Mouse (Mus musculus): ENCODE data around the gene Neu3.

Neu3 gene

DNA sequence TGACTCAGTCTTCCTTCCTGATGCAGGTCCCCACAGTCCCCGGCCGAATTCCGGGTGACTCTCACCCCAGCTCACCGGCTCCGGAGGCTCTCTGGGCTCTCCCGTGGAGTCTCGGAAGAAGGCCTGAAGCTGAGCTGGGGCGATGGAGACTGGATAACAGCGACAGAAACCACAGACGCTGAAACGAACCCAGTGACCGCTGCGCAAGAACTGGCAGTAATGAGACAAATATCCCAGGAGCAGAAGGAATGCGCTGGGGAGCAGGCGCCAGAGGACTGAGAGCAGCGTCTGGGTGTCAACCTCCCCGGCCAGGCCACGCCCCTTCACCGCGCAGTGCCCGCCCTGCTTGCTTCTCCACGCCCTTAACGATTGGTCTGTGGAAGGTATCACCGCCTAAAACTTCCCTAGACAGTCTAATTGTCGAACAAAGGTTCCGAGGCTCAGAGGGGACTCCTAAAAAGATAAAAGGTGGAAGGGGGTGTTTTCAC, at the start of gene Neu3:
TSS of gene Neu3 (minus strand) at position 335 of the 488 bp plus-strand sequence.
- DNase-seq, result peak; percentile 91 to 96

GRCm38 (mm10) chr7:99876345-99876744, 48.1 kb upstream of the Neu3 start:
- DNase-seq, result peak; percentile 70 to 87

- no peak for DNase-seq
Observed at GRCm38 (mm10) chr7:99875891-99876290, 47.7 kb upstream of the Neu3 start.

DNA sequence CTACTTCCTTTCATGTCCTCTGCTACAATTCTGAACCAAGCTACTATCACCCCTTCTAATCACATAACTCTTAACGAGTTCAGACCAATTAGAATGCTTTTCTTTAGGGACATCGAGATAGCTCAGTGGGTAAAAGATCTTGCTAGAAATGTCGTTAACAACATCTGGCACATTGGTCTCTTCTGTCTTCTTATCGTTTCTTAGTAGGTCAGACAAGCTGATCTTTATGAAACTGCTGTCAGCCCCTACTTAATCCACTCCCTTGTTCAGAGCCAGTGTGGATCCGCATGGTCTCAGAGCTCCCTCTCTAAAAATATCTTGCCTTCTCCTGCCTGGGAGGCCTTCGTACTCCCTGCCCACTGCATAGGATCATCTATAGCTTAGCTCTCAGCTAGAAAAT, 45.7 kb upstream of the Neu3 start:
- no peak for DNase-seq

GRCm38 (mm10) chr7:99869296-99869695, 41.1 kb upstream of the Neu3 start:
- no peak for DNase-seq

DNA sequence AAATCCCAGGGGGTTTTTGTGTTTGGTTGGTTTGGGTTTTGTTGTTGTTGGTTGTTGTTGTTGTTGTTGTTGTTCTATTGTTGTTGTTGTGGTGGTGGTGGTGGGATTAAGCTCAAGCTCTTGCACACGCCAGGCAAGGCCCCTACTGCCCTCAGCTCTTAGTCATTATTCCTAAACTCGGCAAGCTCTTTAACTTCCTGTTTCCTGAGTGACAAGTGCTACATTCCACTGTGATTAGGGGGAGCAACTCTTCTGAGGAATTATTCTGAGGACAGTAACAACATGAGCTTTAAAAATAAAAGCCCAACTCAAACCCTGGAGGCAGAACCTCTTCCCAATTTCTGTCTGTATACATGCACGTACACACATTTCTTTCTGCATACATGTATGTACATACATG, 37.0 kb upstream of the Neu3 start:
- no peak for DNase-seq

DNA sequence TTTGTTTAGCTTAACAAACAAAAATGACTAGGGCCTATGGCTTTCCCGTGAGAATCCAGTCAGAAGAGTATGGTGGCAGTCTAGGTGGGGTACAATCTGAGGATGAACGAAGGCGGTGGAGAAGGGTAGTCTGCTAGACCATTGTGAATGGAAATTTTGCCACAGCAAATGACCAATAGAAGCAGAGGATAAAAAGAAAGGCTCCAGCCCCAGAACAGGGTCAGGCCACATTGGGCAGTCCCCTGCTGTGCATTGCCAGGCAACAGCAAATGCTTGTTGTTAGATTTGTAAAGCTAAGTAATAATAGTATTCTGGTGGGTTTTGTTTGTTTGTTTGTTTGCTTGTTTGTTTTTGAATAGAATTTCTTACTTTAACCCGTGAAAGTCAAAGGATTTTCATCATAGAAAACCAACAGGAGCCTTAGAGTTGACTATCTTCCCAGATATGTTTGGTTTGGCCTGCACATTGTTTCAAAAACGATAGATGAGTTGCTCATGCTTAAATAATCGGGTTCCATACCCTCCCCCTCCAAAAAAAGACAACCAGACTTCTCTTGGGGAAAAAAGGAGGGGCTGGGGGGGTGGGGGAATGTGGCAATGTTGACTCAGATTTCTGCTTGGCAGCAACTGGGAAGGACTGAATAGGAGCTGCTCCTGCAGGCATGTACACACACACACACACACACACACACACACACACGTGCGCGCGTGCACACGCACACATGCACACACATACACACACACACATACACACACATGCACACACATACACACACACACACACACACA, 36.2 kb upstream of the Neu3 start:
- DNase-seq, result no peak

GRCm38 (mm10) chr7:99863362-99863761, 35.1 kb upstream of the Neu3 start, which contains the start of gene Spcs2:
Gene Spcs2, minus strand, starts transcription at chr7:99863462.
- no peak for DNase-seq

- peak; percentile 93 to 96 for DNase-seq
Observed at GRCm38 (mm10) chr7:99858813-99859585, 30.8 kb upstream of the Neu3 start, which contains the start of gene Xrra1. Gene Xrra1, plus strand, starts transcription at chr7:99859116.

GRCm38 (mm10) chr7:99858175-99858812, 30.1 kb upstream of the Neu3 start:
- DNase-seq, result no peak

GRCm38 (mm10) chr7:99856266-99856861, 28.1 kb upstream of the Neu3 start:
- no peak for DNase-seq

- no peak for DNase-seq
Observed at GRCm38 (mm10) chr7:99854311-99854710, 26.1 kb upstream of the Neu3 start.

DNA sequence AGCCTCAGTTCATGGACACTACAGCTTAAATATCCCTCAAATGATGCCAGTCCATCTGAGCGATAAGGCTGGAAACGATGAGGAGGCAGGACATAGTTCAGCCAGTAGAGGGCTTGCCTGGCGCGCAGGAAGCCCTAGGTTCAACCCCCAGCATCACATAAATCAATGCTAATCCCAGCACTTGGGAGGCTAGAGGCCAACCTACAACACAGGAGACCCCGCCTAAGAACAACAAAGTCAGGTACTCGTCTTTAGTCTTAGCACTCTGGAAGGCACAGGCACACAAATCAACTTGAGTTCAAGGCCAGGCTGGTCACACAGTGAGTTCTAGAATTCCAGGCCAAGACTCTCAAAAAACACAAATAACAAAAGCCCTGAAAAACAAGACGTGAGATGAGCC, 25.1 kb upstream of the Neu3 start:
- no peak for DNase-seq

DNA sequence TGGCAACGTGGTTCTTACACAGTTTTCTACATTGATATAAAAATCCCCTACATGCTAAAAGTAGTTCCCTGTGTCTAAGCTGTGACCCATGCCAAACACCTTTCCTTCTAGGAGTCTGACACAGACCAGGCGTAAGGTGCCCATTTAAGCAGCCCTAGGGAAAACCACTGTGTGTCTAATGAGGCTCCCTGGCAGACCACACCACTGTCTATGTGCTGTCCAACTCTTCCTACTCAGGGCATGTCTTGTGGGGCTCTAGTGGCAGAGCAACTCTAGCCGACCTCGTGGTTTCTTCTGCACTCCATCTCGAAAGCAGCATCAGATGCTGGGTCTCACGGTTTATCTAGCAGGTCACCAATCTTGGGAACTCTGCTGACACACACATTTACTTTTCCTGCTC, 23.4 kb upstream of the Neu3 start:
- DNase-seq, result no peak

- no peak for DNase-seq
Observed at GRCm38 (mm10) chr7:99851121-99851520, 22.9 kb upstream of the Neu3 start.

- no peak for DNase-seq
Observed at GRCm38 (mm10) chr7:99850534-99850933, 22.3 kb upstream of the Neu3 start.

DNA sequence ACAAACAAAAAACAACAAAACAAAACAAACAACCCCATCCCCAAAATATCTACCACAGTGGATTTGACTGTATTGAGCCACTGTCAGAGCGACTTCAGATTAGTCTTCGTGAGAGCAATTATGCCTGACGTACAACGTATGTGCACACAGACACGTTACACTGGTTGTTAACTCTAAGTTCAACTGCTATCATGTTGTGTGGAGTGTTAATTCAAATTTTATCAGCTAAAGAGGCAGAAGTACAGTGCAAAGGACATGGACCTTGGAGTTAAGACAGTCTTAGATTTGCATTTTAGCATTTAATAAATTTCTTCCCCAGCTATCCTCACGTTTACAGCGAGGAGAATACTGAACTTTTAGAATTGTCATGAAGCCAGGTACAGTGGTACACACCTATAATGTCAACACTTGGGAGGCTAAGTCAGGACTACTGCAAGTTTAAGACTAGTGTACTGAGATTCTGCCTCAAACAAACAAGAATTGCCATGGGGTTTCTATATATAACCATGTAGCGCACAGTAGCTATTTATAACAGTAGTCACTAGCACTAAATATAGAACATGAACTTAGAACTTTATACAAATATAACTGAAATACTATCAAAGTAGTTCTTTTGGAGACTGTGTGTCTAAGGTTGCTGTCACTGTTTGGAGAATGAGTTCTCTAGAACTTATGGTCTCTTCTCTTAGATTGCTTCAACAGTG, 17.5 kb upstream of the Neu3 start:
- no peak for DNase-seq

DNA sequence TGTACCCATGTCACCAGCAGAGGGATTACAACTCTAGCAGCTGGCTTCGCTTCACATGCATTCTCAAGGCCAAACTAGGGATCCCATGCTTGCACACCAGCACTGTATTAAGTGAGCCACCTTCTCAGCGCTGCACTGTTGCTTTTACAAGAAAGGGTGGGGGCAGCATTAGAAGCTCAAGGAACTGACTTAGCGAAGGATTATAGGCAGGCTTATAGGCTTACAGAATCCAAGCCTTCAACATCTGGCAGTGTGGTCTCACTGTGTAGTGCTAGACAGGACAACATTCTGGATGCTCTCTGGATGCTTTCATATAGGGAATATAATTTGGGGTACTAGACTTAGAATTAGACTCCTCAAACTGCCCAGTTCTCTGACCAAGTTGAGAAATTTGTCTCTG, 10.0 kb upstream of the Neu3 start:
- no peak for DNase-seq

- no peak for DNase-seq
Observed at GRCm38 (mm10) chr7:99837358-99838071, 9.3 kb upstream of the Neu3 start.

- no peak for DNase-seq
Observed at GRCm38 (mm10) chr7:99836781-99837180, 8.6 kb upstream of the Neu3 start.

GRCm38 (mm10) chr7:99834314-99834853, 6.2 kb upstream of the Neu3 start:
- DNase-seq, result no peak

Data from cerebellum, postnatal 25 days (tissue).